Mouse (Mus musculus) thymus, adult 2 months (tissue): ENCODE results near the gene Defb20.

Experiments
- CTCF ChIP-seq: fragments of 200-500 bp; IDR thresholded peaks from 2 replicates; pipeline ENCODE4 v1.5.1; 2012; ENCODE audit warnings: mild to moderate bottlenecking, control low read depth, low read length, moderate library complexity, borderline replicate concordance; ENCODE audit not compliant: control insufficient read depth, poor library complexity, insufficient read depth; ENCODE audit errors: extremely low read depth
- POLR2A ChIP-seq: fragments of 200-500 bp; IDR thresholded peaks from 2 replicates; pipeline ENCODE4 v1.6.1; 2012; ENCODE audit warnings: mild to moderate bottlenecking, low read length, control low read depth, moderate library complexity; ENCODE audit not compliant: control insufficient read depth, poor library complexity, insufficient read depth; ENCODE audit errors: extremely low read depth

- TF ChIP-seq CTCF (no peak), POLR2A (no peak)
Observed at GRCm38 (mm10) chr2:152517981-152518380, 41.1 kb downstream of the Defb20 start, which contains the start of gene Defb28.
